Mouse (Mus musculus): ENCODE measurements around the gene H2-Ab1.
A peak's percentile ranks its signal among the peaks of the same experiment; 100 is the strongest.
"Not testable (repeated sequence)": the region's sequence is repeated elsewhere in the genome, so short reads cannot be mapped to it uniquely, and the experiment has no call there.

Gene H2-Ab1

GRCm38 (mm10) chr17:34257594-34258375 is at the start of gene H2-Ab1:
TSS of gene H2-Ab1 (plus strand) at chr17:34257689.
- DNase-seq: peak; percentile 19

GRCm38 (mm10) chr17:34207866-34208265 is 49.6 kb upstream of the H2-Ab1 start:
- no peak for DNase-seq

GRCm38 (mm10) chr17:34208421-34208820 is 49.1 kb upstream of the H2-Ab1 start:
- no peak for DNase-seq

- DNase-seq: no peak
Measured at GRCm38 (mm10) chr17:34209680-34210079, 47.8 kb upstream of the H2-Ab1 start.

GRCm38 (mm10) chr17:34210599-34210998 is 46.9 kb upstream of the H2-Ab1 start:
- no peak for DNase-seq

GRCm38 (mm10) chr17:34211746-34212365 is 45.6 kb upstream of the H2-Ab1 start:
- DNase-seq: no peak

- DNase-seq: no peak
Measured at GRCm38 (mm10) chr17:34213936-34214335, 43.6 kb upstream of the H2-Ab1 start.

GRCm38 (mm10) chr17:34215176-34215575 is 42.3 kb upstream of the H2-Ab1 start:
- no peak for DNase-seq

- no peak for DNase-seq
Measured at GRCm38 (mm10) chr17:34217216-34217928, 40.1 kb upstream of the H2-Ab1 start.

GRCm38 (mm10) chr17:34217986-34218385 is 39.5 kb upstream of the H2-Ab1 start:
- DNase-seq: no peak

GRCm38 (mm10) chr17:34218675-34219074 is 38.8 kb upstream of the H2-Ab1 start:
- DNase-seq: no peak

- DNase-seq: not testable (repeated sequence)
Measured at GRCm38 (mm10) chr17:34219096-34219495, 38.4 kb upstream of the H2-Ab1 start.

- DNase-seq: not testable (repeated sequence)
Measured at GRCm38 (mm10) chr17:34219801-34220200, 37.7 kb upstream of the H2-Ab1 start.

GRCm38 (mm10) chr17:34220401-34220800 is 37.1 kb upstream of the H2-Ab1 start:
- DNase-seq: not testable (repeated sequence)

- DNase-seq: no peak
Measured at GRCm38 (mm10) chr17:34224816-34225215, 32.7 kb upstream of the H2-Ab1 start.

- DNase-seq: no peak
Measured at GRCm38 (mm10) chr17:34225426-34225825, 32.1 kb upstream of the H2-Ab1 start.

GRCm38 (mm10) chr17:34225911-34226310 is 31.6 kb upstream of the H2-Ab1 start:
- DNase-seq: not testable (repeated sequence)

GRCm38 (mm10) chr17:34230971-34231370 is 26.5 kb upstream of the H2-Ab1 start:
- not testable (repeated sequence) for DNase-seq

- not testable (repeated sequence) for DNase-seq
Measured at GRCm38 (mm10) chr17:34232021-34232420, 25.5 kb upstream of the H2-Ab1 start.

GRCm38 (mm10) chr17:34234926-34235325 is 22.6 kb upstream of the H2-Ab1 start:
- peak; percentile 37 for DNase-seq

GRCm38 (mm10) chr17:34236691-34237090 is 20.8 kb upstream of the H2-Ab1 start:
- no peak for DNase-seq

GRCm38 (mm10) chr17:34237741-34238140 is 19.7 kb upstream of the H2-Ab1 start:
- no peak for DNase-seq

- no peak for DNase-seq
Measured at GRCm38 (mm10) chr17:34238706-34239105, 18.8 kb upstream of the H2-Ab1 start, which contains the start of gene H2-Ob. TSS of gene H2-Ob (plus strand) at chr17:34238903.

Data from cerebellum, adult 11 months (tissue).